Mouse (Mus musculus) MEL (cell line): ENCODE data around the gene Ly6g6d. TPM values are rescaled to one million over a fixed set of nuclear protein-coding genes. Genes with fewer than 3 reads are reported as not detected.
"Not testable (repeated sequence)": the region's sequence is repeated elsewhere in the genome, so short reads cannot be mapped to it uniquely, and the experiment has no call there.

Experiments
- DNase-seq: peaks from one replicate; pipeline ENCODE4 v3.0.0; 2011; ENCODE audit warnings: low read depth, low spot score
- H3K27ac ChIP-seq: 2 replicates; pipeline ENCODE4 v1.5.1; 2012; ENCODE audit warnings: low read depth, mild to moderate bottlenecking, control low read depth, low read length, moderate library complexity; ENCODE audit not compliant: control insufficient read depth
- H3K27me3 ChIP-seq, 2 experiments: fragments of 150-350 bp in 1 of 2; sonication (generic) in 1 of 2; 2 replicates each; pipeline ENCODE4 v1.6.1; 2012; ENCODE audit warnings: low read length in 2 of 2, mild to moderate bottlenecking in 2 of 2, improper control_type of control experiment in 1 of 2, moderate library complexity in 1 of 2; ENCODE audit not compliant: insufficient read depth in 2 of 2, control insufficient read depth in 1 of 2
- H3K36me3 ChIP-seq, 2 experiments: 2 replicates each; pipeline ENCODE4 v1.6.1; 2012 to 2014; ENCODE audit warnings: low read length in 2 of 2, improper control_type of control experiment in 1 of 2, inconsistent platforms in 1 of 2, mild to moderate bottlenecking in 1 of 2; ENCODE audit not compliant: insufficient read depth in 2 of 2, control insufficient read depth in 1 of 2
- H3K4me1 ChIP-seq, 2 experiments: fragments of 150-350 bp in 1 of 2; sonication (generic) in 1 of 2; 2 replicates each; pipeline ENCODE4 v1.6.1; 2012; ENCODE audit warnings: low read length in 2 of 2, improper control_type of control experiment in 1 of 2, mild to moderate bottlenecking in 1 of 2; ENCODE audit not compliant: insufficient read depth in 2 of 2, control insufficient read depth in 1 of 2
- H3K4me3 ChIP-seq, 2 experiments: fragments of 150-350 bp in 1 of 2; sonication (generic) in 1 of 2; 2 replicates each; pipeline ENCODE4 v1.5.1; 2012; ENCODE audit warnings: low read depth in 2 of 2, low read length in 2 of 2, mild to moderate bottlenecking in 2 of 2, moderate library complexity in 2 of 2, control low read depth in 1 of 2, improper control_type of control experiment in 1 of 2; ENCODE audit not compliant: control insufficient read depth in 1 of 2, insufficient read depth in 1 of 2
- H3K79me2 ChIP-seq: 2 replicates; pipeline ENCODE4 v1.6.1; 2012; ENCODE audit warnings: mild to moderate bottlenecking, low read length, moderate library complexity; ENCODE audit not compliant: control insufficient read depth, poor library complexity, insufficient read depth
- H3K9ac ChIP-seq: 2 replicates; pipeline ENCODE4 v1.6.1; 2012; ENCODE audit warnings: low read depth, mild to moderate bottlenecking, control low read depth, low read length, moderate library complexity; ENCODE audit not compliant: control insufficient read depth, poor library complexity, severe bottlenecking
- H3K9me3 ChIP-seq: fragments of 150-350 bp; sonication (generic); replicated peaks from 2 replicates; pipeline ENCODE4 v1.6.1; 2012; ENCODE audit warnings: mild to moderate bottlenecking, low read length, improper control_type of control experiment, moderate library complexity; ENCODE audit not compliant: insufficient read depth
- E2F4 ChIP-seq: IDR thresholded peaks from 2 replicates; pipeline ENCODE4 v1.6.1; 2011; ENCODE audit warnings: low read depth, low read length, improper control_type of control experiment, borderline replicate concordance
- ETS1 ChIP-seq: IDR thresholded peaks from 2 replicates; pipeline ENCODE4 v1.6.1; 2012; ENCODE audit warnings: low read depth, mild to moderate bottlenecking, inconsistent platforms, low read length, improper control_type of control experiment, moderate library complexity
- JUND ChIP-seq: IDR thresholded peaks from 2 replicates; pipeline ENCODE4 v1.6.1; 2011; ENCODE audit warnings: low read depth, mild to moderate bottlenecking, improper control_type of control experiment, low read length
- MXI1 ChIP-seq: IDR thresholded peaks from 2 replicates; pipeline ENCODE4 v1.6.1; 2011; ENCODE audit warnings: mild to moderate bottlenecking, low read depth, low read length, improper control_type of control experiment
- POLR2A ChIP-seq, 2 experiments: IDR thresholded peaks; 2 replicates each; pipeline ENCODE4 v1.6.1; 2011 to 2012; ENCODE audit warnings: low read length in 2 of 2, mild to moderate bottlenecking in 2 of 2, control low read depth in 1 of 2, improper control_type of control experiment in 1 of 2, low read depth in 1 of 2, moderate library complexity in 1 of 2; ENCODE audit not compliant: control insufficient read depth in 1 of 2, insufficient read depth in 1 of 2, poor library complexity in 1 of 2
- POLR2AphosphoS2 ChIP-seq: IDR thresholded peaks from 2 replicates; pipeline ENCODE4 v1.6.1; 2011; ENCODE audit warnings: low read length, improper control_type of control experiment
- TAL1 ChIP-seq: IDR thresholded peaks from 2 replicates; pipeline ENCODE4 v1.6.1; 2012; ENCODE audit warnings: mild to moderate bottlenecking, inconsistent platforms, low read length, moderate library complexity, mixed read lengths
- TCF12 ChIP-seq: IDR thresholded peaks from 2 replicates; pipeline ENCODE4 v1.6.1; 2014; ENCODE audit warnings: low read depth, mild to moderate bottlenecking, inconsistent platforms, low read length, improper control_type of control experiment, moderate library complexity
- UBTF ChIP-seq: IDR thresholded peaks from 2 replicates; pipeline ENCODE4 v1.6.1; 2012; ENCODE audit warnings: low read depth, mild to moderate bottlenecking, inconsistent platforms, low read length, improper control_type of control experiment, moderate library complexity, borderline replicate concordance; ENCODE audit not compliant: insufficient read depth
- ZMIZ1 ChIP-seq: IDR thresholded peaks from 2 replicates; pipeline ENCODE4 v1.6.1; 2012; ENCODE audit warnings: low read depth, mild to moderate bottlenecking, inconsistent platforms, low read length, improper control_type of control experiment, moderate library complexity
- ZNF384 ChIP-seq: IDR thresholded peaks from 2 replicates; pipeline ENCODE4 v1.6.1; 2012; ENCODE audit warnings: low read depth, mild to moderate bottlenecking, inconsistent platforms, low read length, improper control_type of control experiment
- polyA plus RNA-seq, 2 experiments: library from polyadenylated mRNA; stranded (reverse) in 1 of 2; unstranded in 1 of 2; fragments of >175 nt in 1 of 2; fragments of >200 nt in 1 of 2; gene quantifications; 2 replicates each; pipeline versions ENCODE4 v1.2.1 to v1.2.4; 2012; ENCODE audit warnings: low replicate concordance in 2 of 2, low read depth in 1 of 2; ENCODE audit not compliant: insufficient read length in 2 of 2, insufficient read depth in 1 of 2, missing spikeins in 1 of 2
- total RNA-seq: library from RNA; depleted of rRNA; stranded (reverse); fragments of 300-350 nt; gene quantifications from 2 replicates; pipeline ENCODE4 v1.2.3, GENCODE M21; 2012

Gene Ly6g6d
- total and polyA plus RNA-seq, 3 experiments = 4.4 to 5.5 TPM; not detected in 1

GRCm38 (mm10) chr17:35125081-35125480 lies 47.2 kb upstream of the Ly6g6d start:
- peak; percentile 38; the same call in 1 of the 2 replicates for TF ChIP-seq ETS1
- TF ChIP-seq ZNF384 = no peak
- TF ChIP-seq MXI1 = no peak
- no peak for TF ChIP-seq E2F4
- peak; percentile 29; the same call in 1 of the 2 replicates for TF ChIP-seq POLR2AphosphoS2
- TF ChIP-seq JUND = no peak
- TF ChIP-seq POLR2A (IDR thresholded peaks at IDR 0.05; ENCODE audit: control insufficient read depth in 1 of 2, insufficient read depth in 1 of 2, low read depth in 1 of 2, low read length in 2 of 2, poor library complexity in 1 of 2) = no peak
- TF ChIP-seq TCF12 = no peak
- peak; percentile 44 for TF ChIP-seq TAL1
- no peak for TF ChIP-seq ZMIZ1
- TF ChIP-seq UBTF = no peak
- H3K36me3 ChIP-seq = peaks cover 0 to 13% of the 10 kb centered on the region in 2 experiments; a peak in 2 of 4 replicates
- no peak overlapping the region for H3K9ac ChIP-seq
- no peaks in the 10 kb centered on the region for H3K9me3 ChIP-seq
- H3K79me2 ChIP-seq = peaks cover 42% of the 10 kb centered on the region
- H3K4me3 ChIP-seq = no peak overlapping the region
- H3K27me3 ChIP-seq = no peaks in the 10 kb centered on the region
- peak; percentile 67 for DNase-seq
- no peak overlapping the region for H3K27ac ChIP-seq
- H3K4me1 ChIP-seq = peaks cover 6 to 8% of the 10 kb centered on the region in 2 experiments

GRCm38 (mm10) chr17:35124261-35124896 lies 46.5 kb upstream of the Ly6g6d start:
- not testable (repeated sequence) for DNase-seq, H3K4me3 ChIP-seq, H3K27ac ChIP-seq, H3K9ac ChIP-seq, H3K27me3 ChIP-seq, H3K9me3 ChIP-seq, H3K4me1 ChIP-seq
- peaks cover 3 to 20% of the 10 kb centered on the region in 2 experiments; a peak in 2 of 4 replicates for H3K36me3 ChIP-seq
- peaks cover 49% of the 10 kb centered on the region for H3K79me2 ChIP-seq

DNA sequence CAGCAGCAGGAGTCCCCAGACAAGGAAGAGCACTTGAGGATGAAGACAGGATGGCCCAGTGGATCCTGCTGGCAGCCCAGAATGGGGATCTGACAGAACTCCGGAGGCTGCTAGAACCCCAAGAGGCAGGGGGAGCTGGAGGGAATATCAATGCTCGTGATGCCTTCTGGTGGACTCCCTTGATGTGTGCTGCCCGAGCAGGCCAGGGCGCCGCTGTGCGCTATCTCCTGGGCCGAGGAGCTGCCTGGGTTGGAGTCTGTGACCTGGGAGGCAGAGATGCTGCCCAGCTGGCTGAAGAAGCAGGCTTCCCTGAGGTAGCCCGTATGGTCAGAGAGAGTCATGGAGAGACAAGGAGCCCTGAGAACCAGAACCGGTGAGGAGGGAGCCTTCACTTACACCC lies 45.4 kb upstream of the Ly6g6d start:
- not testable (repeated sequence) for H3K9me3 ChIP-seq, H3K27me3 ChIP-seq, H3K9ac ChIP-seq, H3K4me1 ChIP-seq, H3K27ac ChIP-seq, H3K4me3 ChIP-seq, DNase-seq
- peaks cover 3 to 20% of the 10 kb centered on the region in 2 experiments; a peak in 2 of 4 replicates for H3K36me3 ChIP-seq
- H3K79me2 ChIP-seq = peaks cover 47% of the 10 kb centered on the region
